Mouse (Mus musculus) brown adipose tissue, adult 24 weeks (tissue): ENCODE results near the gene Plcxd1. TPM values are rescaled to one million over a fixed set of nuclear protein-coding genes. Genes with fewer than 3 reads are reported as not detected.
"Not testable (repeated sequence)": the region's sequence is repeated elsewhere in the genome, so short reads cannot be mapped to it uniquely, and the experiment has no call there.

ENCODE experiments used
- H3K27ac ChIP-seq: fragments of 200-500 bp; replicated peaks from 2 replicates; pipeline ENCODE4 v1.5.1; 2012; ENCODE audit warnings: low read depth, mild to moderate bottlenecking, low read length
- H3K4me1 ChIP-seq: fragments of 200-500 bp; 2 replicates; pipeline ENCODE4 v1.6.1; 2012; ENCODE audit warnings: low read length, mixed read lengths; ENCODE audit not compliant: control insufficient read depth, insufficient read depth, insufficient read length
- H3K4me3 ChIP-seq: fragments of 200-500 bp; 2 replicates; pipeline ENCODE4 v1.5.1; 2012; ENCODE audit warnings: low read depth, mild to moderate bottlenecking, low read length, moderate library complexity; ENCODE audit not compliant: insufficient read depth
- polyA plus RNA-seq: library from polyadenylated mRNA; stranded (reverse); fragments of >200 nt; gene quantifications from 2 replicates; pipeline ENCODE4 v1.2.4, GENCODE M21; 2012; ENCODE audit not compliant: missing spikeins, insufficient read depth, insufficient read length

Gene Plcxd1
- polyA plus RNA-seq, 1 experiment = not detected

DNA sequence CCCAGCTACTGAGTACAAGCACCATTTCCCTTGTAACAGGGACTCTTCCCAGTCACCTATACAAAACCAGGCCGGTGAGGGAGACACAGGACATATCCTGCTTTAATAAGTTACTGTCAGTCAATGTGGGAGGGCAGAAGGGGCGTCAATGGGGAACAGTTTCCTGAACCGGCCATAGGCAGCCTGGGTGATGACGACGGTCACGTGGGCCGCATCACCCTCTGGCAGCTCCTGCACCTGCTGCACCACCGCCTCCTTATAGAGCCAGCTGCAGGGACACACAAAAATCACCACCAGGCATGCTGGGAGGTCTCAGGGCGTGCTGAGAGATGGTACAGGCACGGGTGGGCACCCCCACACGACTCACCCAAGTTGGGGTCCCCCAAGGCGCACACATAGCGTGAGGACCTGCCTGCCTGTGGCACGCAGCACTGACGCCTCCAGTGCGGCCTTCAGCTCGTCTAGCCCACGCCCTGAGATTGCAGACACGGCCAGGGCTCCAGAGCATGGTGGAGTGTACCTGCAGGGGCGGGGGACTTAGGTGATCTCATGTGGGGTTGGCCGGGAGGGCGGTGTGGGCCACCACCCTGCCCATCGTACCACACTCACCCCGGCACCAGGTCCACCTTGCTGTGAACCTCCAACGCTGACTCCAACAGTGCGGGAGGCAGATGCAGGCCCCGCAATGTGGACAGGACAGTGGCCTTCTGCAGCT lies 4.3 kb downstream of the Plcxd1 start:
- H3K27ac ChIP-seq = no peak overlapping the region
- peaks cover 10% of the 10 kb centered on the region for H3K4me1 ChIP-seq
- no peak overlapping the region for H3K4me3 ChIP-seq

DNA sequence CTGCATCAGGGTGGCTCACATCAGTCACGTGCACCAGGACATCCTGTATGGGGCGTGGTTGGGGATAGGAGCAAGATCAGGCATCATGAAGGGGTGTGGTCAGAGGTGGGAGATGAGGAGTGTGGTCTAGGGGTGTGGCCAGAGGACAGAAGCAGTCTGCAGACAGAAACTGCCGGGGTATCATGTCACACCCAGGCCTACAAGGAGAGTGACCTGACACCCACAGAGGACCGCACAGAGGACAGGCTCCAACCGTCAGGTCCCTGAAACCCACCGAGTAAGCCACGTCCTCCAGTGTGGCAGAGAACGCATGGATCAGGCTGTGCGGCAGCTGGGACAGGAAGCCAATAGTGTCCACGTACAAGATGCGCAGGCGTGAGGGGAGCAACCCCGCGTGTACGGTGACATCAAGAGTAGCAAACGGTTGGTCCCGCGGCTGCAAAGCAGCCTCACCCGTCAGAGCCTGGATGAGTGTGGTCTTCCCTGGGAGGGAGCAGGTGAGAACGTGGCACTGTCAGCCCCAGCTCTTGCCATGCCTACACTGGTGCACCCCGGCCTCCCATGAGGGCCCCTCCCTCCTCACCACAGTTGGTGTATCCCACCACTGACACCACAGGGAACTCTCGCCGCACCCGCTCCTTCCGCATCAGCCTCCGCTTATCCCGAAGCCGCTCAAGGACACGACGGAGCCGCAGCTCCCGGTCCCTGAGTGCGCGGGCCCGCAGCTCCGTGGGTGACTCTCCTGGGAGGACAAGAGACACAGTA lies 5.0 kb downstream of the Plcxd1 start:
- H3K4me3 ChIP-seq = no peak overlapping the region
- no peak overlapping the region for H3K27ac ChIP-seq
- H3K4me1 ChIP-seq = peaks cover 10% of the 10 kb centered on the region

- no peak overlapping the region for H3K27ac ChIP-seq
- peaks cover 12% of the 10 kb centered on the region for H3K4me1 ChIP-seq
- peak overlapping the region; percentile 80; the same call in 1 of the 2 replicates for H3K4me3 ChIP-seq
These were observed 6.5 kb downstream of the Plcxd1 start for GRCm38 (mm10) chr5:110106140-110106871.

DNA sequence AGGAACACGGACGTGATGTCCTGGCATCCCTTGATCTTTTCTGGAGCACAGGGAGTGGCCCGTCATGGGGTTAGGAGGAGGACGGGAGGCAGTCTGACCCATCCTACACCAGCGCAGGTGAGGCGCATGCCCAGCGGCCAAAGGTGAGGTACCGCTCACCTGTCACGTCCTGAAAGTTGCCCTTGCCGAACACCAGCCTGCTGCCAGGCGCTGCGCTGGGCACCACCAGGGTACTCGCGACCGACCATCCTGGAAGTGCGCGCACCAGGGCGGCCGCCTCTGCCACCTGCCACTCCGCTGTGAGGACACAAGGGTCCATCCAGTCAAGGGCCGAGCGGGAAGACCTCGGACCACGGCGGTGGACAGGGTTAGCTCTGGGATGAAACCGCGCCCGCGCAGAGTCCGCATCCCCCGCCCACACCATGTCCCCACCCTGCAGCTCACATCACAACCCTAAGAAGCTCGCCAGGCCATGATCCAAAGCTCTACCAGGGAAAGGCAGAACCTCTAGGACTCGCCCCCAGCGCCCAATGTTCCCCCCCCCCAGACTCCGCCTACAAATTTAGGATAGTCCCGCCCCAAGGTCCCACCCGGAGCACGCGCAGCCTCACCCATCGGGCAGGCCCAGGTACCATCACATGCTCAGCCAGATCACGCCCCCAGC lies 7.3 kb downstream of the Plcxd1 start:
- Histone ChIP-seq H3K4me3 (peak overlapping the region; percentile 80), H3K4me1 (peaks cover 8% of the 10 kb centered on the region), H3K27ac (peak overlapping the region; percentile 79)

- H3K27ac ChIP-seq = peak within 1 kb of the TSS; percentile 79
- H3K4me3 ChIP-seq = peak within 1 kb of the TSS; percentile 80
- peaks cover 4% of the 10 kb centered on the region; the same call in 1 of the 2 replicates for H3K4me1 ChIP-seq
These were observed 8.0 kb downstream of the Plcxd1 start, which contains the start of gene Gtpbp6 for GRCm38 (mm10) chr5:110107581-110108304. Gene Gtpbp6, minus strand, starts transcription at chr5:110108197.

DNA sequence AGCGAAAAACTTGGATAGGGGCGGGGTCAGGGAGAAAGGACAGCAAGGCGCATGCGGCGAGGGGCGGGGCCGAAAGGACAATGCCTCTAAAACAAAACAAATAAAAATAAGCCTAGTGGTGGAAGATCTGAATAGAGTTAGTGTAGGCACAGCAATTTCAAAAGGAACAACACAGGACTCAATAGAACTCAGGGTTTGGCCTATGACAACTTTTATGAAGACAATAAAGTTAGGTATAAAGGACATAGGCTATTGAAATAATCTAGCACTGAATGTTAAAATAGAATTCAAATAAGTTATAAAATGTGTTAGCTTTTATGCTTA lies 8.5 kb downstream of the Plcxd1 start:
- Histone ChIP-seq H3K4me3 (no peak overlapping the region), H3K27ac (no peak overlapping the region), H3K4me1 (peaks cover 4% of the 10 kb centered on the region; the same call in 1 of the 2 replicates)

DNA sequence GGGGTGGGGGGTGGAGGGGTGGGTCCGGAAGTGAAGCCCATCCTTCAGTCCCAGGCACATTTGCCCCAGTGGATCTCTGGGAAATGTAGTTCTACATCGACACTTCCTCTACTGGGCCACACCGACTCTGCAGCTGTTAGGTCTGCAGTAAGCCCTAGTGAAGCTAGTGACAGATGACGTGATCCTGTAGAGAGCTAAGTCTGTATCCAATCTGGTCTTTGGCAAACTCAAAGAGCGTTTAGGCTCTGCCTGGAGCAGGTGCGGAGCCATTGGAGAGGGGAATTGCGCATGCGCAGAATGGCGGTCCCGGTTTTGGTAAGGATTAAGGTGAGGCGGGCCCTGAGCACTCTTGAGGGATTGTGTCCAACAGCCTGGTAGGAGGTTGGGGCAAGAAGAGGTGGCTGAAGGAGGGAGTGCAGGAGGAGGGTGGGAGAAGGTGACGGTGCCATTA lies 10.2 kb downstream of the Plcxd1 start, which contains the start of gene Zfp605:
Gene Zfp605 (plus strand): TSS at position 102 of the 451 bp plus-strand sequence.
- Histone ChIP-seq H3K4me3 (peak within 1 kb of the TSS; percentile 62), H3K27ac (peak within 1 kb of the TSS; percentile 47), H3K4me1 (peaks cover 4% of the 10 kb centered on the region; the same call in 1 of the 2 replicates)

DNA sequence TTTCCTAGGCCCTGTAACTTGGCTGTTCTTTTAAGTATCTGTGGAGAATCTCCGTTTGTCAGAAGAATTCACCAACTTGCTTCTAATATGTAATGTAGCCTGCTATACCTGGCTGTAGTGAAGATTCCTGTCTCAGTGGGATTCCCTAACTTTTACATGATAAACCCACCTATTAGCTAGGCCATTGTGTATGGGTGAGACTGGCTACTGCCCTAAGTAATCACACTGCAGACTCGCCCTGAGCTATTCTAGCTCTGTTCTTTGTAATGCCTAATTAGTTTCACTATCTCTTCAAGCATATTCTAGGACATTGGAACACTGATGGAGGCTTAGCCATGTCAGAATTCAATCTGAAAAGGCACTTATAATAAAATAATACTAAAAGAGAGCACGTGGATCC lies 22.6 kb downstream of the Plcxd1 start:
- not testable (repeated sequence) for H3K4me1 ChIP-seq, H3K27ac ChIP-seq, H3K4me3 ChIP-seq

DNA sequence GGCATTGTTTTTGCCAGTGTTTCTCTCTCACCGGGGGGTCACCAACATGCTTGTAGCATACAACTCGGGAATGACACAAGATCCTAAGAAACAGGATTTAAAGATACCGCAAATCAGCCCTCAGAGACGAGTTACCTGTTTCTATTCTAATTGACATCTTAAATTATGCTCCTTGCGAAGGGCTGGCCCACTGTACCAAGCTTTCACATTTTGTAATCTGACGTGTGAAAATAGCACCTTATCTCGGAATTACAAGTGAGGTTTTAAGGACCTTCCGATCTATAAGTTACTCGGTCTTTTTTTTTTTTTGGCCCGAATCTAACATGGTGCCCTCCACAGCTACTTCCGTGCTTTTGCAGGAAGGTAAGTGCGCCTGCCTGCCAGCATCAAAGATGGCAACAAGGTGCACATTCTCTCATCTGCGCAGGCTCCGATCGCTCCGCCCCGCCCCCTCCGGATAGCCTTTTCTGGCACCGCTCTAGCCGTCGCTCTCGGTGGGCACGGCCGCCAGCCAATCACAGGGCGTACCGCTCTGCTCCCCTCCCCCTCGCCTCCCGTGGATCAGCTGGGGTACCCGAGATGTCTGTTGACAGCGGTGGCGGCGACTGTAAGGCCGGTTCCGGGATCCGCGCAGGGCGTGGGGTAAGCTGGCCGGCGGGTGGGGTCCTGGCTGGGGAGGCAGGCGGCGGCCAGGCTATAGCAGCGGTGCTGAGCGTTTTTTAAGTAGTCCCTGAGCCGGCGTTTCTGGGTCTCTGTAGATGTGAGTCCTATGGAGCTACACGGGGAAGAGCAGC lies 35.7 kb downstream of the Plcxd1 start, which contains the start of gene Chfr:
Gene Chfr (plus strand): TSS at position 550 of the 794 bp plus-strand sequence.
- Histone ChIP-seq H3K4me3 (peak within 1 kb of the TSS; percentile 66), H3K27ac (peak within 1 kb of the TSS; percentile 24), H3K4me1 (peaks cover 3% of the 10 kb centered on the region; the same call in 1 of the 2 replicates)

DNA sequence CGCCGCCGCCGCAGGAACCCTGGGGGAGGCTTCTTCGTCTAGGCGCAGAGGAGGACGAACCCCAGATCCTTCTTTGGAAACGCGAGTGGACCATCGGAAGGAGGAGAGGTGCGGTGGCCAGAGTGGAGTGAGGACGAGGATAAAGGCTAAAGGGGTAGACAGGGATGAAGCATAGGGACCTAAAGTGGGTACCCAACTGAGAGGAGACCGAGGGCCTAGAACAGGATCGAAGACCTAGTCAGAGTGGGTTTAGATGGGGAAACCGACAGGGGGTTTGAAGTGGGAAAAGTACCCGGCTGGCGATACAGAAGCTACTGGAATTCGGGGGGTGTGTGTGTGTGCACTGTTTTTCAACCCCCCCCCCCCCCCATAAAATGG lies 36.3 kb downstream of the Plcxd1 start:
- peaks cover 3% of the 10 kb centered on the region; the same call in 1 of the 2 replicates for H3K4me1 ChIP-seq
- peak overlapping the region; percentile 2; the same call in 1 of the 2 replicates for H3K27ac ChIP-seq
- peak overlapping the region; percentile 60 for H3K4me3 ChIP-seq

DNA sequence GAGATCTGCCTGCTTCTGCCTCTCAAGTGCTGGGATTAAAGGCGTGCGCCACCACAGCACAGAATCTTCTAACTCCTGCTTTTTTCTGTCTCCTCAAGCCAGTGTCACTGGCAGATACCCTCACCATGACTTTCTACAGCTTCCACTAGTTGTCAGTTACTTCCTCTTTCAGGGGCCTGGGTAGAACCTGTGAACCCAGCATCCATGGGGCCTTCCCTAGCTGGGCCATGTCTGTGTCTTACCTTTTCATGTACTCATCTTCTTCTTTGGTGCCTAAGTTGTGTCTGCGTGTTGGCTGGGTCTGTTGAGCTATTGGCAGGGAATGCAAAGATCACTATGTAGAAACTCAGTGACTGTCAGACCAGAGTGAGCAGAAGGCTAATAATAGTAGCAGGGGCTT lies 38.0 kb downstream of the Plcxd1 start:
- Histone ChIP-seq H3K4me1 (peaks cover 3% of the 10 kb centered on the region; the same call in 1 of the 2 replicates), H3K4me3 (no peak overlapping the region), H3K27ac (no peak overlapping the region)

DNA sequence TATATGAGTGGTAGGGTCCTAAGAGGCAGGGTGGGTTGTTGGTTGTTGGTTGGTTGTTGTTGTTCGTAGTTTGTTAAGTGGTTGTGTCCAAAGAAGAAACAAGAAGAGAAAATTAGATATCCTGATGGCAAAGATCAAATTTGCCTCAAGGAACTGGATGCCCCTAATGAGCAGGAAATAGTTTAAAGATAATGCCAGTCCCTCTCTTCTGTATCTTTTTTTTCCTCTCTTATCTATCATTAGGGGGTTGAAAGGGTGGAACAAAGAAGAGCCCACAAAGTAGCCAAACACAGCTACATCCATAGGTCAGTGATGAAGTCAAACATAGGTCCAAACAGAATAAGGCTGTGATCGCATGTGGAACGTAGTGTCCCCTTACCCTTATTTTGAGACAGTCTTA lies 39.6 kb downstream of the Plcxd1 start:
- no peak overlapping the region for H3K4me3 ChIP-seq
- H3K4me1 ChIP-seq = peaks cover 3% of the 10 kb centered on the region; the same call in 1 of the 2 replicates
- H3K27ac ChIP-seq = no peak overlapping the region

DNA sequence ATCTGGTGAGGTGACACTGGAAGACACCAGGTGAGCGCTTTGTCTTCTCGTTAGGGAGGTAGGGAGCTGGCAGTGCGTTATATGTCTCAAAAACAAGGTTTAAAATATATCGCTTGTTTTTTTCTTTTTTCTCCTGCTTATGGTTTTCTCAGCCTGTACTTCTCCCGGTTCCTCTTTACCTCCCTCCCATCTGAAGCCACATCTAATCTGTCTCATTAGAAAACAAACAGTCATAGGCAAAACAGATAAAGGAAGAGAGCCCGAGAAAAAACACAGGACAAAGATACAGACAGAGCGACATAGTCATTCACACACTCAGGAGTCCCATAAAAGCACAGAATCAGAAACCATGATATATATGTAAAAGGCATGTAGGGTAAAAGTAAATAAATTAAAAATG lies 40.7 kb downstream of the Plcxd1 start:
- H3K4me1 ChIP-seq = peaks cover 3% of the 10 kb centered on the region; the same call in 1 of the 2 replicates
- no peak overlapping the region for H3K27ac ChIP-seq
- no peak overlapping the region for H3K4me3 ChIP-seq
